Mouse (Mus musculus): ENCODE measurements around the gene Grip2. TPM values are rescaled to one million over a fixed set of nuclear protein-coding genes. Genes with fewer than 3 reads are reported as not detected.

The Grip2 gene
- polyA plus RNA-seq, 1 experiment from 2014 or later, result 0.33 TPM

GRCm38 (mm10) chr6:91719865-91720533, 107.1 kb downstream of the Grip2 start:
- no peaks in the 10 kb centered on the region for H3K9me3 ChIP-seq (ENCODE audit: control insufficient read depth, low read depth, low read length)
- H3K4me2 ChIP-seq (replicated peaks; ENCODE audit: low read depth, low read length), result no peak overlapping the region
- no peak overlapping the region for H3K4me3 ChIP-seq (ENCODE audit: low read depth, low read length)
- peaks cover 33% of the 10 kb centered on the region for H3K4me1 ChIP-seq (ENCODE audit: control insufficient read depth, insufficient read depth, low read length)
- H3K36me3 ChIP-seq (ENCODE audit: control insufficient read depth, insufficient read depth, low read length), result peaks cover 24% of the 10 kb centered on the region
- H3K27me3 ChIP-seq (ENCODE audit: control insufficient read depth, insufficient read depth, low read length), result no peaks in the 10 kb centered on the region
- ATAC-seq (ENCODE audit: insufficient number of reproducible peaks, insufficient read depth, low FRiP score, low read depth), result peak; percentile 54; the same call in 1 of the 2 replicates
- 9% methylated on average over 9 of the region's 9 CpGs for WGBS
- peak overlapping the region; percentile 64 for H3K27ac ChIP-seq (ENCODE audit: low read length)
- no peak overlapping the region for H3K9ac ChIP-seq (replicated peaks; ENCODE audit: low read depth, low read length)

- peak overlapping the region; percentile 64 for H3K27ac ChIP-seq (ENCODE audit: low read length)
- no peaks in the 10 kb centered on the region for H3K9me3 ChIP-seq (ENCODE audit: control insufficient read depth, low read depth, low read length)
- no peak overlapping the region for H3K9ac ChIP-seq (replicated peaks; ENCODE audit: low read depth, low read length)
- no peak overlapping the region for H3K4me3 ChIP-seq (ENCODE audit: low read depth, low read length)
- peaks cover 16% of the 10 kb centered on the region for H3K36me3 ChIP-seq (ENCODE audit: control insufficient read depth, insufficient read depth, low read length)
- H3K4me1 ChIP-seq (ENCODE audit: control insufficient read depth, insufficient read depth, low read length), result peaks cover 33% of the 10 kb centered on the region
- peak; percentile 31; the same call in 1 of the 2 replicates for ATAC-seq (ENCODE audit: insufficient number of reproducible peaks, insufficient read depth, low FRiP score, low read depth)
- no peaks in the 10 kb centered on the region for H3K27me3 ChIP-seq (ENCODE audit: control insufficient read depth, insufficient read depth, low read length)
- no peak overlapping the region for H3K4me2 ChIP-seq (replicated peaks; ENCODE audit: low read depth, low read length)
- 64% methylated on average over 6 of the region's 6 CpGs for WGBS
These were observed 107.9 kb downstream of the Grip2 start for GRCm38 (mm10) chr6:91719042-91719747.

GRCm38 (mm10) chr6:91718603-91719002, 108.4 kb downstream of the Grip2 start:
- H3K4me2 ChIP-seq (replicated peaks; ENCODE audit: low read depth, low read length), result no peak overlapping the region
- WGBS, result 69% methylated on average over 3 of the region's 3 CpGs
- no peak overlapping the region for H3K9ac ChIP-seq (replicated peaks; ENCODE audit: low read depth, low read length)
- ATAC-seq (ENCODE audit: insufficient number of reproducible peaks, insufficient read depth, low FRiP score, low read depth), result no peak
- H3K4me1 ChIP-seq (ENCODE audit: control insufficient read depth, insufficient read depth, low read length), result peaks cover 35% of the 10 kb centered on the region
- H3K4me3 ChIP-seq (ENCODE audit: low read depth, low read length), result no peak overlapping the region
- no peaks in the 10 kb centered on the region for H3K9me3 ChIP-seq (ENCODE audit: control insufficient read depth, low read depth, low read length)
- H3K27me3 ChIP-seq (ENCODE audit: control insufficient read depth, insufficient read depth, low read length), result no peaks in the 10 kb centered on the region
- peaks cover 12% of the 10 kb centered on the region for H3K36me3 ChIP-seq (ENCODE audit: control insufficient read depth, insufficient read depth, low read length)
- H3K27ac ChIP-seq (ENCODE audit: low read length), result no peak overlapping the region

- no peak overlapping the region for H3K27ac ChIP-seq (ENCODE audit: low read length)
- 77% methylated on average over 2 of the region's 2 CpGs for WGBS
- no peak overlapping the region for H3K4me3 ChIP-seq (ENCODE audit: low read depth, low read length)
- H3K4me1 ChIP-seq (ENCODE audit: control insufficient read depth, insufficient read depth, low read length), result peaks cover 40% of the 10 kb centered on the region
- ATAC-seq (ENCODE audit: insufficient number of reproducible peaks, insufficient read depth, low FRiP score, low read depth), result no peak
- no peaks in the 10 kb centered on the region for H3K9me3 ChIP-seq (ENCODE audit: control insufficient read depth, low read depth, low read length)
- no peaks in the 10 kb centered on the region for H3K27me3 ChIP-seq (ENCODE audit: control insufficient read depth, insufficient read depth, low read length)
- no peak overlapping the region for H3K4me2 ChIP-seq (replicated peaks; ENCODE audit: low read depth, low read length)
- H3K36me3 ChIP-seq (ENCODE audit: control insufficient read depth, insufficient read depth, low read length), result peaks cover 6% of the 10 kb centered on the region
- no peak overlapping the region for H3K9ac ChIP-seq (replicated peaks; ENCODE audit: low read depth, low read length)
These were observed 109.0 kb downstream of the Grip2 start for GRCm38 (mm10) chr6:91718067-91718466.

- H3K9ac ChIP-seq (replicated peaks; ENCODE audit: low read depth, low read length), result no peak overlapping the region
- WGBS, result 72% methylated on average over 6 of the region's 6 CpGs
- H3K4me2 ChIP-seq (replicated peaks; ENCODE audit: low read depth, low read length), result no peak overlapping the region
- no peak overlapping the region for H3K27ac ChIP-seq (ENCODE audit: low read length)
- no peaks in the 10 kb centered on the region for H3K27me3 ChIP-seq (ENCODE audit: control insufficient read depth, insufficient read depth, low read length)
- ATAC-seq (ENCODE audit: insufficient number of reproducible peaks, insufficient read depth, low FRiP score, low read depth), result no peak
- no peaks in the 10 kb centered on the region for H3K9me3 ChIP-seq (ENCODE audit: control insufficient read depth, low read depth, low read length)
- no peak overlapping the region for H3K4me3 ChIP-seq (ENCODE audit: low read depth, low read length)
- no peaks in the 10 kb centered on the region; the same call in 1 of the 2 replicates for H3K36me3 ChIP-seq (ENCODE audit: control insufficient read depth, insufficient read depth, low read length)
- H3K4me1 ChIP-seq (ENCODE audit: control insufficient read depth, insufficient read depth, low read length), result peaks cover 52% of the 10 kb centered on the region
These were observed 110.9 kb downstream of the Grip2 start for GRCm38 (mm10) chr6:91715988-91716810.

- Histone ChIP-seq H3K4me2 (replicated peaks; ENCODE audit: low read depth, low read length) (no peak overlapping the region), H3K4me3 (ENCODE audit: low read depth, low read length) (no peak overlapping the region), H3K4me1 (ENCODE audit: control insufficient read depth, insufficient read depth, low read length) (peaks cover 41% of the 10 kb centered on the region), H3K27me3 (ENCODE audit: control insufficient read depth, insufficient read depth, low read length) (no peaks in the 10 kb centered on the region), H3K36me3 (ENCODE audit: control insufficient read depth, insufficient read depth, low read length) (no peaks in the 10 kb centered on the region; the same call in 1 of the 2 replicates), H3K9ac (replicated peaks; ENCODE audit: low read depth, low read length) (no peak overlapping the region), H3K27ac (ENCODE audit: low read length) (no peak overlapping the region), H3K9me3 (ENCODE audit: control insufficient read depth, low read depth, low read length) (no peaks in the 10 kb centered on the region)
- 74% methylated on average over 8 of the region's 8 CpGs for WGBS
- ATAC-seq (ENCODE audit: insufficient number of reproducible peaks, insufficient read depth, low FRiP score, low read depth), result no peak
These were observed 112.0 kb downstream of the Grip2 start for GRCm38 (mm10) chr6:91715023-91715422.

- peak overlapping the region; percentile 82 for H3K27ac ChIP-seq (ENCODE audit: low read length)
These were observed 113.6 kb downstream of the Grip2 start for GRCm38 (mm10) chr6:91713370-91713896.

GRCm38 (mm10) chr6:91712855-91713331, 114.2 kb downstream of the Grip2 start:
- Histone ChIP-seq H3K27ac (ENCODE audit: low read length) (peak overlapping the region; percentile 82), H3K36me3 (ENCODE audit: control insufficient read depth, insufficient read depth, low read length) (peaks cover 3% of the 10 kb centered on the region; the same call in 1 of the 2 replicates), H3K4me2 (replicated peaks; ENCODE audit: low read depth, low read length) (0 out of 2 replicates have a peak overlapping the region, but pooled peaks have one; percentile 1), H3K9me3 (ENCODE audit: control insufficient read depth, low read depth, low read length) (no peaks in the 10 kb centered on the region), H3K4me1 (ENCODE audit: control insufficient read depth, insufficient read depth, low read length) (peaks cover 20% of the 10 kb centered on the region), H3K9ac (replicated peaks; ENCODE audit: low read depth, low read length) (0 out of 2 replicates have a peak overlapping the region, but pooled peaks have one; percentile 18), H3K4me3 (ENCODE audit: low read depth, low read length) (no peak overlapping the region), H3K27me3 (ENCODE audit: control insufficient read depth, insufficient read depth, low read length) (no peaks in the 10 kb centered on the region)
- peak; percentile 79 for ATAC-seq (ENCODE audit: insufficient number of reproducible peaks, insufficient read depth, low FRiP score, low read depth)
- 12% methylated on average over 10 of the region's 10 CpGs for WGBS

More at GRCm38 (mm10) chr6:91713370-91713896, 113.6 kb downstream of the Grip2 start:
- Histone ChIP-seq H3K9me3 (ENCODE audit: control insufficient read depth, low read depth, low read length) (no peaks in the 10 kb centered on the region), H3K4me3 (ENCODE audit: low read depth, low read length) (no peak overlapping the region), H3K36me3 (ENCODE audit: control insufficient read depth, insufficient read depth, low read length) (no peaks in the 10 kb centered on the region; the same call in 1 of the 2 replicates), H3K4me2 (replicated peaks; ENCODE audit: low read depth, low read length) (0 out of 2 replicates have a peak overlapping the region, but pooled peaks have one; percentile 1), H3K27me3 (ENCODE audit: control insufficient read depth, insufficient read depth, low read length) (no peaks in the 10 kb centered on the region), H3K4me1 (ENCODE audit: control insufficient read depth, insufficient read depth, low read length) (peaks cover 25% of the 10 kb centered on the region), H3K9ac (replicated peaks; ENCODE audit: low read depth, low read length) (no peak overlapping the region)
- 8% methylated on average over 5 of the region's 5 CpGs for WGBS
- ATAC-seq (ENCODE audit: insufficient number of reproducible peaks, insufficient read depth, low FRiP score, low read depth), result no peak

Data from stomach, embryonic 14.5 days (tissue).